Mouse (Mus musculus) liver, adult 2 months (tissue): Measurements from ENCODE around the gene Gm21748. TPM values are rescaled to one million over a fixed set of nuclear protein-coding genes. Genes with fewer than 3 reads are reported as not detected.
"Not testable (repeated sequence)": the region's sequence is repeated elsewhere in the genome, so short reads cannot be mapped to it uniquely, and the experiment has no call there.

Experiments
- DNase-seq: peaks from one replicate; pipeline ENCODE4 v3.0.0-alpha.2; 2011; ENCODE audit warnings: low read depth, low spot score; ENCODE audit errors: extremely low read depth
- H3K27ac ChIP-seq: fragments of 200-500 bp; replicated peaks from 2 replicates; pipeline ENCODE4 v1.5.1; 2012; ENCODE audit warnings: low read depth, mild to moderate bottlenecking, control low read depth, inconsistent platforms, low read length; ENCODE audit not compliant: insufficient read depth
- H3K27me3 ChIP-seq: fragments of 200-500 bp; 2 replicates; pipeline ENCODE4 v1.6.1; 2012; ENCODE audit warnings: mild to moderate bottlenecking, moderate library complexity, low read length, inconsistent platforms; ENCODE audit not compliant: control insufficient read depth, insufficient read depth
- H3K36me3 ChIP-seq: fragments of 200-500 bp; 2 replicates; pipeline ENCODE4 v1.6.1; 2012; ENCODE audit warnings: low read length, inconsistent platforms; ENCODE audit not compliant: control insufficient read depth, insufficient read depth
- H3K4me1 ChIP-seq: fragments of 200-500 bp; 2 replicates; pipeline ENCODE4 v1.6.1; 2011; ENCODE audit warnings: low read length; ENCODE audit not compliant: control insufficient read depth, insufficient read depth
- H3K4me3 ChIP-seq: fragments of 200-500 bp; 2 replicates; pipeline ENCODE4 v1.5.1; 2011; ENCODE audit warnings: low read depth, mild to moderate bottlenecking, control low read depth, low read length, moderate library complexity; ENCODE audit not compliant: insufficient read depth
- H3K79me2 ChIP-seq: fragments of 200-500 bp; 2 replicates; pipeline ENCODE4 v1.6.1; 2012; ENCODE audit warnings: inconsistent platforms, mild to moderate bottlenecking, low read length, moderate library complexity; ENCODE audit not compliant: control insufficient read depth, insufficient read depth
- H3K9ac ChIP-seq: fragments of 200-500 bp; 2 replicates; pipeline ENCODE4 v1.6.1; 2012; ENCODE audit warnings: low read depth, mild to moderate bottlenecking, control low read depth, inconsistent platforms, low read length
- WGBS: fragments of 180-500 bp; shearing (Covaris S2); methylation state at CpG from one replicate; pipeline ENCODE4 v1.1.7; 2018; 5-methylcytosine and 5-hydroxymethylcytosine counted together
- polyA plus RNA-seq: library from polyadenylated mRNA; depleted of rRNA; stranded (reverse); fragments of >200 nt; gene quantifications from 2 replicates; pipeline ENCODE4 v1.2.3, GENCODE M21; 2012; rRNA removed
- total RNA-seq: library from RNA; depleted of rRNA; stranded (reverse); fragments of >200 nt; gene quantifications from 2 replicates; pipeline ENCODE4 v1.2.3, GENCODE M21; 2014; rRNA removed

Gm21748 gene
- not detected in 2 replicates for total RNA-seq
- not detected in 2 replicates for polyA plus RNA-seq

DNA sequence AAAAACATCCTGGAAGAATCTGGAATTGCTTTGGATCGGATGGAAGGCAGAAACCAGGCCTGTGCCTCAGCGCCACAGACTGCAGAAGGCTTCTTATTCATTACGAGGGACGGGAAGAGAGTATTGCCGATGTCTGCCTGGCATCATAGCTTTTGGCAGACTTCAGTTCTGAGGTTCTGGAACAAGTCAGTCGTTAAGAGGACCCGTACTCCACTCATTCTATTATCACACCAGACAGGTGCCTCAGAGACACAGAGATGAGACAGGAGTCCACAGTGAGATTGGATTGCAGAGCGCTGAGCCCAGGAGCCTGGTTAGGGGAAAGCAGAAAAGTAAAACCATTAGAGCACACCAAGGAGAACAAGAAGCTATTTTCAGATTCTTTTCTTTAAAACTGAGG, at the start of gene Gm21748:
Gene Gm21748 (minus strand): TSS at position 101 of the 400 bp plus-strand sequence.
- H3K79me2 ChIP-seq, DNase-seq, H3K9ac ChIP-seq, H3K27me3 ChIP-seq, H3K4me3 ChIP-seq, H3K27ac ChIP-seq, H3K4me1 ChIP-seq, H3K36me3 ChIP-seq: not testable (repeated sequence)
- no CpG with 5 or more reads among the region's 8 CpGs for WGBS

Other genes starting within 250 kb of the Gm21748 start
- not detected in 2 replicates for gene Gm21860, start 84.4 kb downstream of the Gm21748 start, total RNA-seq
- gene Gm21860, start 84.4 kb downstream of the Gm21748 start, polyA plus RNA-seq = not detected in 2 replicates
- gene Gm47283, start 54.4 kb downstream of the Gm21748 start, total RNA-seq = not detected in 2 replicates
- gene Gm47283, start 54.4 kb downstream of the Gm21748 start, polyA plus RNA-seq = not detected in 2 replicates